Mouse (Mus musculus): ENCODE data around the gene Snx22. TPM values are rescaled to one million over a fixed set of nuclear protein-coding genes. Genes with fewer than 3 reads are reported as not detected.

The Snx22 gene
- 1.9 and 2.4 TPM in 2 replicates for polyA plus RNA-seq (2016; fragmentation: Nextera tagmentation; extraction: Ambion mirVana)

GRCm38 (mm10) chr9:66069583-66069982, at the start of gene Snx22:
TSS of gene Snx22 (minus strand) at chr9:66069719.
- peaks cover 49% of the 10 kb centered on the region for H3K27me3 ChIP-seq (ENCODE audit: low read depth, poor library complexity, severe bottlenecking)
- peaks cover 21% of the 10 kb centered on the region for H3K4me1 ChIP-seq
- peak within 1 kb of the TSS; percentile 64 for H3K4me3 ChIP-seq
- WGBS: under 1% methylated on average over 22 of the region's 22 CpGs
- peak within 1 kb of the TSS; percentile 74 for H3K27ac ChIP-seq
- H3K9me3 ChIP-seq (replicated peaks): no peaks in the 10 kb centered on the region
- peak; percentile 84 for DNase-seq (ENCODE audit: low spot score)
- H3K36me3 ChIP-seq: peaks cover 31% of the 10 kb centered on the region

DNA sequence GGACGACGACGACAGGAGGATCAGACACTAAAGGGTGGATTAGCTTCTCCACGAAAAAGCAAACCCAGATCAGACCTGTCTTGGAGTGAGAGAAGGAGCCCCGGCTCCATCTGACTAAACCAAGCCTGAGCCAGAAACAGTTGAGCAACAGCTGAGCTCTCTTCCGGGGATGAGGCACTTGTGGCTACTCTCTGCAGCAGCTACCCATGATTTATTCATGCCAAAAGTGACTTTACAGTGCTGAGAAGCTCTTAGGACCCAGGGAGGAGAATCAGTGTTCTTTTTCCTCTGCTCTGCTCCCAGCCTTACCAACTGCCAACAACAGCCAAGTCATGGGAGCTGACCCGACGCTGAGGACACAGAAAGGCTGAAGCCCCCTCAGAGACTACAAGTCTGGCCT, 47.4 kb upstream of the Snx22 start:
- Histone ChIP-seq H3K4me3 (no peak overlapping the region), H3K27me3 (ENCODE audit: low read depth, poor library complexity, severe bottlenecking) (no peaks in the 10 kb centered on the region), H3K4me1 (no peaks in the 10 kb centered on the region), H3K27ac (no peak overlapping the region), H3K9me3 (replicated peaks) (no peaks in the 10 kb centered on the region), H3K36me3 (peaks cover 62% of the 10 kb centered on the region)
- no peak for DNase-seq (ENCODE audit: low spot score)
- WGBS: 67% methylated on average over 8 of the region's 8 CpGs

- Histone ChIP-seq H3K4me3 (no peak overlapping the region), H3K27ac (no peak overlapping the region), H3K9me3 (replicated peaks) (no peaks in the 10 kb centered on the region), H3K4me1 (peaks cover 8% of the 10 kb centered on the region; the same call in 1 of the 2 replicates), H3K27me3 (ENCODE audit: low read depth, poor library complexity, severe bottlenecking) (no peaks in the 10 kb centered on the region), H3K36me3 (peaks cover 64% of the 10 kb centered on the region)
- 91% methylated on average over 3 of the region's 3 CpGs for WGBS
- DNase-seq (ENCODE audit: low spot score): no peak
Observed at GRCm38 (mm10) chr9:66114341-66114740, 44.8 kb upstream of the Snx22 start.

GRCm38 (mm10) chr9:66110611-66111379, 41.3 kb upstream of the Snx22 start:
- no peak overlapping the region for H3K4me3 ChIP-seq
- H3K9me3 ChIP-seq (replicated peaks): no peaks in the 10 kb centered on the region
- WGBS: 80% methylated on average over 8 of the region's 8 CpGs
- no peaks in the 10 kb centered on the region for H3K27me3 ChIP-seq (ENCODE audit: low read depth, poor library complexity, severe bottlenecking)
- H3K36me3 ChIP-seq: peaks cover 82% of the 10 kb centered on the region
- peak overlapping the region; percentile 39; the same call in 1 of the 2 replicates for H3K27ac ChIP-seq
- no peak for DNase-seq (ENCODE audit: low spot score)
- peaks cover 8% of the 10 kb centered on the region; the same call in 1 of the 2 replicates for H3K4me1 ChIP-seq

DNA sequence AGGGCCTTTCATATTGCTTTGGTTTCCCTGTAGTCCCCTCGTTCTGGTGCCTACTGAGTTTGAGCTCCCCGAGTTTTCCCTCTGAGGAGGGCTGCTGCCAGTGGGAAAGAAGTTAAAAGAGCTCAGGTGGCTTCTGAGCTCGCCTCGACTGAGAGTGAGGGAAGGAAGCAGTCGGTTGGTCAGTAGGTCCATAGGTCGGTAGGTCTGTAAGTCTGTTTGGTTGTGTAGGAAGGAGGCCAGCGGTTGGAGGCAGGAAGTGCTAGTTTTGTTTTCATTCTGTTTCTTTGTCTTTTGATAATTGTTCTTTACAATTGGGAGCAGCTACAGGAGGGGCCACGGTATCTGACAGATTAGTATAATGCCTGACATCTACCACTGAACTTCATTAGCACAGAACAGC, 40.6 kb upstream of the Snx22 start:
- Histone ChIP-seq H3K36me3 (peaks cover 82% of the 10 kb centered on the region), H3K27ac (peak overlapping the region; percentile 39; the same call in 1 of the 2 replicates), H3K27me3 (ENCODE audit: low read depth, poor library complexity, severe bottlenecking) (no peaks in the 10 kb centered on the region), H3K4me3 (no peak overlapping the region), H3K9me3 (replicated peaks) (no peaks in the 10 kb centered on the region), H3K4me1 (peaks cover 8% of the 10 kb centered on the region; the same call in 1 of the 2 replicates)
- DNase-seq (ENCODE audit: low spot score): no peak
- 77% methylated on average over 8 of the region's 8 CpGs for WGBS

- Histone ChIP-seq H3K4me1 (peaks cover 8% of the 10 kb centered on the region; the same call in 1 of the 2 replicates), H3K36me3 (peaks cover 82% of the 10 kb centered on the region), H3K27ac (no peak overlapping the region), H3K4me3 (no peak overlapping the region), H3K27me3 (ENCODE audit: low read depth, poor library complexity, severe bottlenecking) (no peaks in the 10 kb centered on the region), H3K9me3 (replicated peaks) (no peaks in the 10 kb centered on the region)
- WGBS: 100% methylated on average over 1 of the region's 1 CpGs
- DNase-seq (ENCODE audit: low spot score): no peak
Observed at GRCm38 (mm10) chr9:66109574-66109973, 40.1 kb upstream of the Snx22 start.

DNA sequence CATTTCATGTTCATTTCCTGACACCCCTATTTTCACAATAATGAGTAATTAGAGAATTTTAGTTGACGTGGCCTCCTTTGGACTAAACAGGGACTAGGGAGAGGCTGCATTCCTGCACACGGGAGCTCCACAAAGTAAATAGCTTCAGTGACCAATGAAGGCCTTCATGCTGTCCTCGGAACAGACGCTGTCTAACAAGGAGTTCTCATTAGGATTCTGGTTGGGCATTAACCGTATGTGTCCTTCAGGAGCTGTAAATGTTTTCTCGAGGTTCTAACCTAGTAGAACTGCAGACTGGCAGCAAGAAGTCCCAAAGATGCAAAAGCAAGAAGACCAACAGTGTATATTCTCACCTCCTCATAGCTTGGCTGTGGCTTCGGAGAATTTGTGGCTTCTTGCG, 35.6 kb upstream of the Snx22 start:
- 92% methylated on average over 8 of the region's 8 CpGs for WGBS
- Histone ChIP-seq H3K4me1 (peaks cover 2% of the 10 kb centered on the region; the same call in 1 of the 2 replicates), H3K27ac (no peak overlapping the region), H3K4me3 (no peak overlapping the region), H3K36me3 (peaks cover 97% of the 10 kb centered on the region), H3K27me3 (ENCODE audit: low read depth, poor library complexity, severe bottlenecking) (no peaks in the 10 kb centered on the region), H3K9me3 (replicated peaks) (no peaks in the 10 kb centered on the region)
- no peak for DNase-seq (ENCODE audit: low spot score)

DNA sequence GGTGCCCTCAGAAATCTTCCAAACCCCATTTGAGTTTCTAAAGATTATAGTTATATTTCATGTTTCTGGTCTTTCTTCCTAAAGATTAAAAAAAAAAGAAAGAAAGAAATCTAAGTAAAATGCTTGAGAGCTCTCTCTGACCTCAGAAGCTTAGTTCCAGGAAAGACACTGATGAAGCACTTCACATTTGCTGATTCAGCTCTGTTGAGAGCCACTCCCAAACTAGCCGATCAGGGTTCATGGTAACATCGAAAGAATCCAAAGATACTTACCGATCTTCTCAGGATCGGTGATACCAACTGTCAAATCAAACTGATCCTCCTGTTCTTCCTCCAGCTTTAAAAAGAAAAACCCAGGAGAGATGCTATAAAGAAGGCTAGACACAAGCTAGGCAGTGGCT, 35.1 kb upstream of the Snx22 start:
- Histone ChIP-seq H3K36me3 (peaks cover 98% of the 10 kb centered on the region), H3K4me1 (no peaks in the 10 kb centered on the region), H3K27ac (no peak overlapping the region), H3K9me3 (replicated peaks) (no peaks in the 10 kb centered on the region), H3K27me3 (ENCODE audit: low read depth, poor library complexity, severe bottlenecking) (no peaks in the 10 kb centered on the region), H3K4me3 (no peak overlapping the region)
- 95% methylated on average over 4 of the region's 4 CpGs for WGBS
- no peak for DNase-seq (ENCODE audit: low spot score)

DNA sequence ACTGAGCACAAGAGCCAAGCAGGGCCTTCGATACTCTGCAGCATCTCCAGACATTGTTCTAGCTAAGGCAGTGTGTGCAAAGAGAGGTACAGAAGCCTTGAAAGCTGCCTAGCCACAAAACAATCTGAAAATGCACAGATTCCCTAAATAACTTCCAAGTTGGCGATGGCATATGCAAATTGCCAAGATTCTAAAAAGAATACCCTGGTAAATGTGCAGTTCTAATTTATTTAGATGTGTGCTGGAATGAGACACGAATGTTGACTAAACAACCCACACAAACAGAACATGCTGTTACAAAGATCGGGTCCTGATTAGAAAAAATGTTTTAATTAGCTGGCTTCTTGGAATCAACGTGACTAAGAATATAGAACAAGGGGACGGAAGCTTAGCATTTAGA, 33.1 kb upstream of the Snx22 start:
- peaks cover 93% of the 10 kb centered on the region for H3K36me3 ChIP-seq

GRCm38 (mm10) chr9:66101577-66101976, 32.1 kb upstream of the Snx22 start:
- 86% methylated on average over 8 of the region's 8 CpGs for WGBS
- Histone ChIP-seq H3K27me3 (ENCODE audit: low read depth, poor library complexity, severe bottlenecking) (no peaks in the 10 kb centered on the region), H3K4me3 (no peak overlapping the region), H3K9me3 (replicated peaks) (no peaks in the 10 kb centered on the region), H3K27ac (no peak overlapping the region), H3K4me1 (no peaks in the 10 kb centered on the region), H3K36me3 (peaks cover 94% of the 10 kb centered on the region)
- no peak for DNase-seq (ENCODE audit: low spot score)

More for the DNA sequence above, 33.1 kb upstream of the Snx22 start:
- no peak for DNase-seq (ENCODE audit: low spot score)
- Histone ChIP-seq H3K9me3 (replicated peaks) (no peaks in the 10 kb centered on the region), H3K27me3 (ENCODE audit: low read depth, poor library complexity, severe bottlenecking) (no peaks in the 10 kb centered on the region), H3K27ac (no peak overlapping the region), H3K4me1 (no peaks in the 10 kb centered on the region), H3K4me3 (no peak overlapping the region)
- 89% methylated on average over 6 of the region's 6 CpGs for WGBS

DNA sequence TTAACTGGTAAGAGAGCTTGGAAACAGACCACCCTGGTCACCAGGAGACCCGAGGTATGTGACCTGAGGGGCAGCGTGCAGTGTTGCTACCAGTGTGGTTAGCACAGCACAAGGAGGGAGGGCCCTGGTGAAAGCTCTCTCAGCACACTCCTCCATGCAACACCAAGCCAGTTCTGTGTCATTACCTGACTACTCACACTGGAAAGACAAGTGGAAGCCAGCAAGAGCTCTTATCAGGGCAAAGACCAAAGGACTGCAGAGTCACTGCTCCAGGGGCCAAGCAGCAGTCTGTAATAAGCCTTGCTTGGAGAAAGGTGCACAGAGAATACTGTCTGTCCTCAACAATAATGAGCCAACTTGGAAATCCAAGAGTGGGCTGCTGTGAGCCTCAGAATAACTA, 23.1 kb upstream of the Snx22 start:
- no peak overlapping the region for H3K4me3 ChIP-seq
- H3K27ac ChIP-seq: no peak overlapping the region
- no peaks in the 10 kb centered on the region for H3K27me3 ChIP-seq (ENCODE audit: low read depth, poor library complexity, severe bottlenecking)
- peaks cover 100% of the 10 kb centered on the region for H3K36me3 ChIP-seq
- WGBS: 77% methylated on average over 2 of the region's 2 CpGs
- H3K4me1 ChIP-seq: peaks cover 25% of the 10 kb centered on the region
- DNase-seq (ENCODE audit: low spot score): no peak
- no peaks in the 10 kb centered on the region for H3K9me3 ChIP-seq (replicated peaks)

DNA sequence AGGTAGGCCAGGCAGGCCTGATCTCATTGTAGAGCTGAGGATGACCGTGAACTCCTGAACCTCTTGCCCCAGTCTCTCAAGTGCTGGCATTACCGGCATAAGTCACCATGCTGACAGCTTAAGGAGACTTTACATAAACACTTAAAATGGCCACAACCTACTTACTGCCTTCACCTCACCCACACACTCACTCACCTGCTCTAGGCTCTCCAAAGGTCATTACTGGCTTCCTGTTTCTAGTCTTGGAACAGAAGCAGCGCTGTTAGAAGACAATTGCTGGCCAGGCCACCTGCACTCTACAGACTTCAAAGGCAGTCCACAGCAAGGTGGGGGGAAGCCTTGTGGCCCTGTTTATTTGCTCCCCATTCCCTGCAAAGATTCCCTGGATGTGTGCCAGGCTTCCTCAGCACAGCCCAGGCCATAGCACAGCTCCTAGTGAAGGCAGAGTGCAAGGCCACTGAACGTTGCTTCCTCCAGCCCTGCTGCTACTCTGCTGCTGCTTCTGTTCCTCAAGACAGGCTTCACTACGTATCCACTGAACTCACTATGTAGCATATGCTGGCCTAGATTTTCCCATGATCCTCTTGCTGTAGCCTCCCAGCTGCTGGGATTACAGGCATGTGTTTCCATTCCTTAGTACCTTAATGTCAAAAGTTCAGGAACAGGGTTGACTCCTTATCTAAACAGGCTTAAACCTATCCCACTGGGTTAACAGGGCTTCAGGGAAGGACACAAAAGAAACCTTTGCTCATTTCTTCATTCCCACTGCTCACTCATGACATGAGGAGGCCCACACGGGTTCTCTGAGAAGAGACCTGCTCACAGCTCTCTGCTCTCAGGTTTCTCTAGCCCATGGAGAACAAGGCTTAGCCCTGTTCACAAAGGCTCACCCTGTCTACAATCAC, 22.1 kb upstream of the Snx22 start:
- Histone ChIP-seq H3K36me3 (peaks cover 100% of the 10 kb centered on the region), H3K4me3 (no peak overlapping the region), H3K4me1 (peaks cover 25% of the 10 kb centered on the region), H3K9me3 (replicated peaks) (no peaks in the 10 kb centered on the region), H3K27me3 (ENCODE audit: low read depth, poor library complexity, severe bottlenecking) (no peaks in the 10 kb centered on the region), H3K27ac (no peak overlapping the region)
- no peak for DNase-seq (ENCODE audit: low spot score)
- 76% methylated on average over 6 of the region's 6 CpGs for WGBS
